In genomic region chrX:135838521-135839360, GRCm38 (mm10) we compare ENCODE assay signal across 8 mouse cellular contexts. TPM values are rescaled to one million over a fixed set of nuclear protein-coding genes. Genes with fewer than 3 reads are reported as not detected.
DNase-seq lines count a peak whose midpoint lies in the region; ATAC-seq and TF ChIP-seq lines count a peak whose summit lies in the region.
"Not testable (repeated sequence)": the region's sequence is repeated elsewhere in the genome, so short reads cannot be mapped to it uniquely, and the experiment has no call there.

TSS of gene Gprasp2 (plus strand) at chrX:135839034.

- H3K9me3 ChIP-seq in ES-E14 (ENCODE audit: control insufficient read depth, insufficient read depth, low read depth, low read length); forebrain, postnatal 0 days (ENCODE audit: low read length); liver, embryonic 11.5 days (ENCODE audit: control insufficient read depth, low read length); stomach, postnatal 0 days (ENCODE audit: control insufficient read depth, low read length): not testable (repeated sequence)

- intact Hi-C loops in heart, postnatal 36 days (cut with DNase I) = not testable (repeated sequence)

- not testable (repeated sequence) for TF ChIP-seq CTCF in forebrain, postnatal 0 days (IDR thresholded peaks at IDR 0.05; ENCODE audit: low read depth); stomach, postnatal 0 days (IDR thresholded peaks at IDR 0.05; ENCODE audit: low read depth)

- in situ Hi-C loops in ES-E14 (cut with MboI; ENCODE audit: low sequenced_read_pairs in 2 of 2, unreplicated experiment in 2 of 2) = not testable (repeated sequence)

- peak within 1 kb of the TSS; percentile 60 to 71 for H3K4me3 ChIP-seq in ES-E14 (ENCODE audit: insufficient read depth in 1 of 2, low read depth in 1 of 2, low read length in 2 of 2, poor library complexity in 1 of 2, severe bottlenecking in 1 of 2)
- peak within 1 kb of the TSS; percentile 51 for H3K4me3 ChIP-seq in forebrain, postnatal 0 days (ENCODE audit: low read depth, low read length)
- H3K4me3 ChIP-seq in liver, embryonic 11.5 days (ENCODE audit: low read depth, low read length) = peak within 1 kb of the TSS; percentile 49
- peak within 1 kb of the TSS; percentile 36 for H3K4me3 ChIP-seq in stomach, postnatal 0 days (ENCODE audit: low read depth, low read length)

- peak within 1 kb of the TSS; percentile 40 for H3K9ac ChIP-seq in ES-E14 (ENCODE audit: insufficient read depth, low read depth, low read length, poor library complexity, severe bottlenecking)
- peak within 1 kb of the TSS; percentile 64 for H3K9ac ChIP-seq in forebrain, postnatal 0 days
- H3K9ac ChIP-seq in liver, embryonic 11.5 days (ENCODE audit: low read depth, low read length); stomach, postnatal 0 days (ENCODE audit: low read length): not testable (repeated sequence)

- peak within 1 kb of the TSS; percentile 51 for H3K4me2 ChIP-seq in forebrain, postnatal 0 days (ENCODE audit: low read depth)
- H3K4me2 ChIP-seq in liver, embryonic 11.5 days = peak within 1 kb of the TSS; percentile 68
- H3K4me2 ChIP-seq in stomach, postnatal 0 days (replicated peaks; ENCODE audit: low read depth) = peak within 1 kb of the TSS; percentile 55

- ATAC-seq in forebrain, postnatal 0 days = peak; percentile 93
- peak; percentile 72 for ATAC-seq in liver, embryonic 11.5 days (replicated peaks; ENCODE audit: low FRiP score)
- peak; percentile 71 for ATAC-seq in stomach, postnatal 0 days (ENCODE audit: low FRiP score, low TSS enrichment)

- H3K36me3 ChIP-seq in ES-E14 (ENCODE audit: control insufficient read depth, insufficient read depth, low read length, poor library complexity, severe bottlenecking); forebrain, postnatal 0 days (ENCODE audit: insufficient read depth); liver, embryonic 11.5 days (ENCODE audit: control insufficient read depth, insufficient read depth, low read length); stomach, postnatal 0 days (ENCODE audit: control insufficient read depth, insufficient read depth, low read length): not testable (repeated sequence)

- H3K27me3 ChIP-seq in forebrain, postnatal 0 days (ENCODE audit: insufficient read depth, low read length); liver, embryonic 11.5 days (replicated peaks; ENCODE audit: control insufficient read depth, insufficient read depth, low read length); stomach, postnatal 0 days (ENCODE audit: control insufficient read depth, insufficient read depth, low read length): not testable (repeated sequence)

- peak; percentile 12 for DNase-seq in ES-E14 (ENCODE audit: low read depth, low spot score)
- peak; percentile 55 for DNase-seq in cerebellum, adult 9-10 months
- DNase-seq in forebrain, postnatal 0 days = peak; percentile 83
- peak; percentile 4 for DNase-seq in heart, postnatal 36 days
- peak; percentile 63 to 72 for DNase-seq in kidney, postnatal 4 days
- not testable (repeated sequence) for DNase-seq in liver, embryonic 11.5 days (ENCODE audit: low spot score)
- DNase-seq in naive thymus-derived CD4-positive, alpha-beta T cell, adult 2 months (ENCODE audit: low read depth) = peak; percentile 8
- DNase-seq in stomach, postnatal 0 days (ENCODE audit: low spot score) = peak; percentile 14

- 46% methylated on average over 30 of the region's 32 CpGs for WGBS in forebrain, postnatal 0 days
- 14% methylated on average over 25 of the region's 32 CpGs for WGBS in liver, embryonic 11.5 days
- WGBS in stomach, postnatal 0 days = 13% methylated on average over 15 of the region's 32 CpGs

- not testable (repeated sequence) for H3K27ac ChIP-seq in ES-E14 (ENCODE audit: insufficient read depth, low read depth, low read length, poor library complexity, severe bottlenecking); liver, embryonic 11.5 days (ENCODE audit: low read depth, low read length); stomach, postnatal 0 days (replicated peaks)
- peak within 1 kb of the TSS; percentile 67 for H3K27ac ChIP-seq in forebrain, postnatal 0 days (ENCODE audit: low read depth, low read length)

- H3K4me1 ChIP-seq in ES-E14 (ENCODE audit: control insufficient read depth in 2 of 2, insufficient read depth in 2 of 2, low read length in 2 of 2, poor library complexity in 1 of 2); forebrain, postnatal 0 days (ENCODE audit: insufficient read depth); liver, embryonic 11.5 days (replicated peaks; ENCODE audit: control insufficient read depth, insufficient read depth, low read length); stomach, postnatal 0 days (replicated peaks; ENCODE audit: control insufficient read depth, insufficient read depth): not testable (repeated sequence)

- not testable (repeated sequence) for TF ChIP-seq EP300 in stomach, postnatal 0 days (optimal IDR thresholded peaks at IDR 0.05)

RNA-seq across cellular contexts. Expression of gene Gprasp2, which starts in this region (rescaled TPM):
- total RNA-seq in ES-E14 (2012; rRNA removed) = 11.8 and 16.3 TPM in 2 replicates
- 121 and 175 TPM in 2 replicates for total RNA-seq in forebrain, postnatal 0 days (2014; rRNA removed)
- 105 and 155 TPM in 2 replicates for polyA plus RNA-seq in forebrain, postnatal 0 days (2015; fragmentation: Nextera tagmentation; extraction: Ambion mirVana)
- 1 to 10 TPM; 1.7 to 1.8 TPM for total RNA-seq in heart, postnatal 36 days (2021)
- polyA plus RNA-seq in liver, embryonic 11.5 days (2014; fragmentation: Nextera tagmentation; extraction: Ambion mirVana) = 6.5 and 8.9 TPM in 2 replicates
- 6.1 and 6.2 TPM in 2 replicates for polyA plus RNA-seq in stomach, postnatal 0 days (2015; fragmentation: Nextera tagmentation; extraction: Ambion mirVana)

Comparison
In these comparisons a context has a peak if more than half of its experiments do, and no peak if none do; other contexts are left out.
1. RNA of gene Gprasp2 (polyA plus RNA-seq): 105 to 155 TPM in forebrain, postnatal 0 days; 6.5 to 8.9 TPM in liver, embryonic 11.5 days and 6.1 to 6.2 TPM in stomach, postnatal 0 days; every median in the first group is over 10 times any median in the second.
2. Peak in every context shown above with its lines, with median percentiles within 50 percentile points of each other: H3K4me3 ChIP-seq, ATAC-seq and H3K4me2 ChIP-seq.